Mouse (Mus musculus) hindbrain, embryonic 11.5 days (tissue): ENCODE measurements around the gene Morf4l1. TPM values are rescaled to one million over a fixed set of nuclear protein-coding genes. Genes with fewer than 3 reads are reported as not detected.
"Not testable (repeated sequence)": the region's sequence is repeated elsewhere in the genome, so short reads cannot be mapped to it uniquely, and the experiment has no call there.

Source experiments
- ATAC-seq: fragments of 200-750 bp; cut with Nextera tagmentation; 2 replicates; pipeline ENCODE4 v1.8.0; 2017; ENCODE audit warnings: mild to moderate bottlenecking, moderate TSS enrichment, moderate library complexity; ENCODE audit not compliant: low FRiP score
- DNase-seq: peaks from one replicate; pipeline ENCODE4 v3.0.0-alpha.2; 2015; ENCODE audit warnings: low spot score
- H3K27ac ChIP-seq: fragments of 300-500 bp; sonication (generic); 2 replicates; pipeline ENCODE4 v1.5.1; 2014; ENCODE audit warnings: mild to moderate bottlenecking, low read depth, low read length
- H3K27me3 ChIP-seq: fragments of 300-500 bp; sonication (generic); 2 replicates; pipeline ENCODE4 v1.6.1; 2014; ENCODE audit warnings: mild to moderate bottlenecking, low read length, moderate library complexity, mixed read lengths; ENCODE audit not compliant: control insufficient read depth, insufficient read depth
- H3K36me3 ChIP-seq: fragments of 300-500 bp; sonication (generic); 2 replicates; pipeline ENCODE4 v1.6.1; 2014; ENCODE audit warnings: mild to moderate bottlenecking, low read length, moderate library complexity, mixed read lengths; ENCODE audit not compliant: control insufficient read depth, insufficient read depth
- H3K4me1 ChIP-seq: fragments of 300-500 bp; sonication (generic); replicated peaks from 2 replicates; pipeline ENCODE4 v1.6.1; 2014; ENCODE audit warnings: low read length, mixed read lengths; ENCODE audit not compliant: control insufficient read depth, insufficient read depth
- H3K4me2 ChIP-seq: fragments of 300-500 bp; sonication (generic); replicated peaks from 2 replicates; pipeline ENCODE4 v1.6.1; 2014; ENCODE audit warnings: mild to moderate bottlenecking, low read depth, low read length
- H3K4me3 ChIP-seq: fragments of 300-500 bp; sonication (generic); 2 replicates; pipeline ENCODE4 v1.5.1; 2014; ENCODE audit warnings: low read depth, low read length
- H3K9ac ChIP-seq: fragments of 300-500 bp; sonication (generic); 2 replicates; pipeline ENCODE4 v1.6.1; 2014; ENCODE audit warnings: low read depth, low read length
- H3K9me3 ChIP-seq: fragments of 300-500 bp; sonication (generic); 2 replicates; pipeline ENCODE4 v1.6.1; 2016; ENCODE audit warnings: low read length; ENCODE audit not compliant: control insufficient read depth
- WGBS: fragments of 180-500 bp; shearing (Covaris S2); extraction: QIAGEN DNeasy Blood & Tissue Kit; methylation state at CpG from one replicate; pipeline ENCODE4 v1.1.7; 2014; 5-methylcytosine and 5-hydroxymethylcytosine counted together
- polyA plus RNA-seq: library from polyadenylated mRNA; unstranded; fragments of >200 nt; fragmentation: Nextera tagmentation; extraction: Ambion mirVana; gene quantifications from 2 replicates; pipeline ENCODE4 v1.2.1, GENCODE M21; 2014

Morf4l1 gene
- polyA plus RNA-seq, 1 experiment from 2014 or later: 533 TPM

DNA sequence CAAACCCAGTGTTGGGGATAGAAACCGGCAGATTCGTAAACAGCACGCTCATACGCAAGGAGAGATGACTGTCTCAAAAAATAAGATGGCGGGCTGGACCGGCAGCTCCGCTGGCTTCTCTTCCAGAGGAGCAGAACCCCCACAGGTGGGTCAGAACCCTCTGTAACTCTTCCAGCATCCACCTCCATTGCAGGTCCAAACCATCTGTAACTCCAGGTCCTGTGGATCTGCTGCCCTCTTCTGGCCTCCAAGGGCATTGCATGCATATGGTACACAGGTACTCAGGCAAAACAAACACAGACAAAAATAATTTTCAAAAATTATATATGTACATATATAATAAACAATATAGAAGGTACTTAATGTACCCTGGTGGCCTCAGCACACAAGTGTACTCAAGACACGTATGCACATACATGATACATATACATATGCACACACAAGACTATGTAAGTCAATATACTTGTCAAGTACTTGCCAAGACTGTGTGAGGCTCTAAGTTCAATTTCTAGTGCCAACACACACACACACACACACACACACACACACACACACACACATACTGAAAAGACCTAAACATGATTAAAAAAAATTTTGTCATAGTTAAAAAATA is 37.6 kb downstream of the Morf4l1 start:
- ATAC-seq (peak; percentile 58), DNase-seq (peak; percentile 63)
- H3K9ac ChIP-seq: no peak overlapping the region
- H3K36me3 ChIP-seq: no peaks in the 10 kb centered on the region
- H3K4me1 ChIP-seq: no peaks in the 10 kb centered on the region
- no peak overlapping the region for H3K4me3 ChIP-seq
- 61% methylated on average over 8 of the region's 8 CpGs for WGBS
- H3K4me2 ChIP-seq: no peak overlapping the region
- H3K27me3 ChIP-seq: no peaks in the 10 kb centered on the region
- no peak overlapping the region for H3K27ac ChIP-seq
- H3K9me3 ChIP-seq: no peaks in the 10 kb centered on the region

DNA sequence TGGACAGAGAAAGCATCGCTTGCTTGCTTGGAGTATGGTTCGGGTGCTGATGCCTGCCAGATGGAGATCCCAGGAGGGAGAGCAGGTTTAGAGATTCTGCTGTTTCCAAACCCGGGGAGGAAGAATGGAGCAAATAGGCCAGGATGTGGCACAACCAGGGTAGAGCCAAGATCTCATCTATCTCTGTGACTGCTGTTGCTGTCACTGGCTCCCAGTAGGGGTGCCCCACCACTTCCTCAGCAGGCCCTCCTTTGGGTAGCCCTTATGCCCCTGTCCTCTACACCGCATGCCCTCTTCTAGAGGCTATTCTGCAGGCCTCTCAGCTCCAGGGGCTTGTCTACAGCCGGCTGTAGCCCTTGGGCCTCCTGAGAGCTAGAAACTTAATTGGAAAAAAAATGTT is 38.4 kb downstream of the Morf4l1 start:
- ATAC-seq (no peak), DNase-seq (no peak)
- H3K27me3 ChIP-seq: no peaks in the 10 kb centered on the region
- H3K9me3 ChIP-seq: no peaks in the 10 kb centered on the region
- H3K4me1 ChIP-seq: no peaks in the 10 kb centered on the region
- no peaks in the 10 kb centered on the region for H3K36me3 ChIP-seq
- H3K4me2 ChIP-seq: no peak overlapping the region
- 79% methylated on average over 5 of the region's 5 CpGs for WGBS
- H3K27ac ChIP-seq: no peak overlapping the region
- no peak overlapping the region for H3K4me3 ChIP-seq
- no peak overlapping the region for H3K9ac ChIP-seq

DNA sequence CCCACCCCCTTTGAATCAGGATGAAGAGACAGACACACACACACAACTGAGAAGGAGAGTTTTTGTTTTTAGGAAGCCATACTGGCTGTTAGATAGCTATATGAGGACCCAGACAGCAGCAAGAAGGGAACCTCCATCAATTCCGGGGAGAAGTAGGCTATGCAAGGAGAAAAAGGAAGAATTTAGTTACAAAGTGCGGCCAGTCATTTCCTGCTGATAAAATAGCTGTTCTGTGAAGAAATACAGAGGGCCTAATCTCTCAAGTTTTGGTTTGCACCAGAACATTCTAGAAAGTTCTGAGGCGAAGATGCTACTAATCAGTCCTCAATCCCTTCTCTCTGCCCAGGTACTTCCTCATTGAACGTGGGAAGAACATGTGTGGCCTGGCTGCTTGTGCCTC is 39.2 kb downstream of the Morf4l1 start:
- H3K27me3 ChIP-seq: no peaks in the 10 kb centered on the region
- no peak overlapping the region for H3K27ac ChIP-seq
- H3K4me2 ChIP-seq: no peak overlapping the region
- no peak for DNase-seq
- no peak overlapping the region for H3K4me3 ChIP-seq
- H3K4me1 ChIP-seq: no peaks in the 10 kb centered on the region
- ATAC-seq: no peak
- H3K9ac ChIP-seq: no peak overlapping the region
- H3K9me3 ChIP-seq: no peaks in the 10 kb centered on the region
- no peaks in the 10 kb centered on the region for H3K36me3 ChIP-seq
- WGBS: 82% methylated on average over 4 of the region's 4 CpGs

DNA sequence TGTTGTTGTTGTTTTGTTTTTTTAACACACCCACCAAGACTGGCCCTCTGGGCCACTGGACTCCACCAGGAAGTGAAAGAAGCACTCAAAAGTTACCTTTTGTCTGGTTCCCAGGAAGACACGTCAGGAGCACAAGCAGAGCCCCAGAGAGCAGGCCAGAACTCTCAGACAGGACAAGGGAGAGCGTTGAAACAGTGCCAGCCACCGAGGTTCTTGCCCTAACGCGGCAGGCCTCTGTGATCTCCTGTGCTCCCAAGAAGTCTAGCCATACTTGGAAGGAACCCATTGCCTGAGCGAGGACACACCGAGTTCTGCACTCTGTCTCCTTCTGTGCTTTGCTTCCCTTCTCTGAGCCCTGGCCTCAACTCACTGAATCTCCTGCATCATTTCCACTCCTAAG is 44.4 kb downstream of the Morf4l1 start:
- no peaks in the 10 kb centered on the region for H3K36me3 ChIP-seq
- no peak for ATAC-seq
- no peaks in the 10 kb centered on the region for H3K27me3 ChIP-seq
- no peak overlapping the region for H3K27ac ChIP-seq
- H3K4me1 ChIP-seq: no peaks in the 10 kb centered on the region
- no peak overlapping the region for H3K4me3 ChIP-seq
- no peaks in the 10 kb centered on the region for H3K9me3 ChIP-seq
- DNase-seq: no peak
- H3K9ac ChIP-seq: no peak overlapping the region
- WGBS: 88% methylated on average over 7 of the region's 7 CpGs
- no peak overlapping the region for H3K4me2 ChIP-seq

DNA sequence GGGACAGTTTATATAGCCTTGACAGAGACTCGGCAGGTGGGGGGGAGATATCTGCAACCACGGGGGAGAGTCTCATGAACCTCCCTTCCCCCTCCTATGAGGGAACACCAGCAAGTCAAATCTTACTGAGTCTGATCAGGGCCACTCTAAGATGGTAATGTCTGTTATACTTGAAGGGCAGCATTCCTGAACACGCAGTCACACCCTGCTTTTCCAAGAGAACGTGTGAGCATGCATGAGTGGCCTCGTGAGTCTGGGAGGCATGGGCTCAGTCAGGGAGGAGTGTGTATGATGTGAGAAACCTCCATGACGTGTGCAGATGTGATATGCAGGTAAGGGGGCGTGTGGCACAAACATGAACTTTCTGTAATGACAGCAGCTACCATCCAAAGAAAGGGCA is 45.1 kb downstream of the Morf4l1 start:
- no peaks in the 10 kb centered on the region for H3K4me1 ChIP-seq
- no peak overlapping the region for H3K4me2 ChIP-seq
- no peaks in the 10 kb centered on the region for H3K36me3 ChIP-seq
- WGBS: 79% methylated on average over 7 of the region's 7 CpGs
- H3K4me3 ChIP-seq: no peak overlapping the region
- no peak overlapping the region for H3K27ac ChIP-seq
- no peak for DNase-seq
- no peak for ATAC-seq
- H3K9ac ChIP-seq: no peak overlapping the region
- no peaks in the 10 kb centered on the region for H3K9me3 ChIP-seq
- H3K27me3 ChIP-seq: no peaks in the 10 kb centered on the region

DNA sequence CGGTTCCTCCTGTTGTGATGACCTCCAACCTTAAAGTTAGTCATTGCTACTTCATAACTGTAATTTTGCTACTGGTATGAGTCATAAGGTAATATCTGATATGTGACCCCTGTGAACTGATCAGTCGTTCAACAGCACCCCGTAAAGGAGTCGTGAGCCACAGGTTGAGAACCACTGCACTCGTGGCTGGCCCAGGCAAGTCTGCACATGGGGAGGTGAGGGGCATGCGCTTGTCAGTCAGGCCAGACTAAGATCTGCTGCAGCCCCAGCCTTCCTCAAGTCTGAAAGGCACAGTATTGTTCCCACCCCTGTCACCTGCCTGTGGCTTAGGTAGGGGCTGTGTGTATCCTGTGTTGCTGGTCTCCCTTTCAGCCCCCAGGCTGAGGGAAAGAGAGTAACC is 45.8 kb downstream of the Morf4l1 start:
- Histone ChIP-seq H3K4me2 (no peak overlapping the region), H3K9ac (no peak overlapping the region), H3K4me3 (no peak overlapping the region), H3K27me3 (no peaks in the 10 kb centered on the region), H3K9me3 (no peaks in the 10 kb centered on the region), H3K36me3 (no peaks in the 10 kb centered on the region), H3K27ac (no peak overlapping the region), H3K4me1 (no peaks in the 10 kb centered on the region)
- no peak for DNase-seq
- WGBS: 87% methylated on average over 6 of the region's 6 CpGs
- no peak for ATAC-seq

DNA sequence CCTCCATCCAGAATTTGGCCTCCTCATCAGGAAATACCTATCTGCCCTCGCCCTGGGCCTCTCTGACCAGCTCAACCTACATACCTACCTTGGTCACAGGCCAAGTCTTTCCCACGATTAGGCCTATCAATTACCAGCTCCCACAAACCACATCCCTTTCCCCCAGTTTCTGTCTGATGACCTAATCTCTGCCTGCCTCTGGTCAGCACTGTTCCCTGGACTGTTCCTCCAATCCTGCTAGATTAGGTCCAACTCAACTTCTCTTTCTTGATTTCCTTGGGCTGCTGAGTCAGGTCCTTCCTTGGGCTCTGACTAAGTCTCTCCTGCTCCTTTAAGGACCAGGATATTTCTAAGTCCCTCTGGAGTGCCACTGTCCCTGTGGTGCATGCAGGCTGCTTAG is 47.2 kb downstream of the Morf4l1 start:
- Histone ChIP-seq H3K4me1 (no peaks in the 10 kb centered on the region), H3K9ac (no peak overlapping the region), H3K36me3 (no peaks in the 10 kb centered on the region), H3K9me3 (no peaks in the 10 kb centered on the region), H3K27ac (no peak overlapping the region), H3K4me3 (no peak overlapping the region), H3K27me3 (no peaks in the 10 kb centered on the region), H3K4me2 (no peak overlapping the region)
- no peak for DNase-seq
- 85% methylated on average over 2 of the region's 2 CpGs for WGBS
- ATAC-seq: no peak

DNA sequence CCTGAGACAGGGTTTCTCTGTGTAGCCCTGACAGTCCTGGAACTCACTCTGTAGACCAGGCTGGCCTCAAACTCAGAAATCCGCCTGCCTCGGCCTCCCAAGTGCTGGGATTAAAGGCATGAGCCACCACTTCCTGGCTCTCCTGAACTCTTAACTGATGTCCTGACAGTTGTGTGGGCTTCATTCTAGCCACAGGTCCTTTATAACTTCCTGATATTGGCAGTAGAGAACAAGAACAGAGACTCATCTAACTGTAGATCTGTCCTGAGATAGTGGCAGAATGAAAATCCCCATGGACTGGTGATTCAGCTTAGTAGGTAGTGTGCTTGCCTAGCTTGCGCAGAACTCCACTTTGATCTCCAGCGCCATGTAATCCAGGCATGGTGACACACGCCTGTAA is 53.6 kb downstream of the Morf4l1 start:
- not testable (repeated sequence) for H3K27me3 ChIP-seq, H3K4me1 ChIP-seq, H3K4me2 ChIP-seq, H3K9ac ChIP-seq, H3K36me3 ChIP-seq, H3K4me3 ChIP-seq, ATAC-seq, H3K9me3 ChIP-seq, DNase-seq, H3K27ac ChIP-seq
- WGBS: 93% methylated on average over 5 of the region's 5 CpGs

DNA sequence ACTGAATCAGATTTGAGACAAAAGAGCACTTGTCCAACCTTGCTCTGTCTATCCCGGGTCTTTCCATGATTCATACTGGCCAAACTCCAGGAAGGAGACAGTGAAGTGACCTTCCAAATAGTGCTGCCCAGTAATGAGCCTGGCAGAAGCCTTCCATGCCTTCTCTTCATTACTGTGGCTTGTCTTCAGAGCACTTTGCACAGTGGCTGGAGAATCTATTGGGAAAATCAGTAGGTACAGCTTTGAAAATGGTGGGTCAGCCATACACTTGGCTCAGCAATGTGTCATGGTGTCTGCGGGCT is 54.0 kb downstream of the Morf4l1 start:
- no peaks in the 10 kb centered on the region for H3K36me3 ChIP-seq
- H3K4me3 ChIP-seq: no peak overlapping the region
- DNase-seq (no peak), ATAC-seq (no peak)
- no peak overlapping the region for H3K27ac ChIP-seq
- H3K9ac ChIP-seq: no peak overlapping the region
- no peaks in the 10 kb centered on the region for H3K4me1 ChIP-seq
- H3K4me2 ChIP-seq: no peak overlapping the region
- H3K27me3 ChIP-seq: no peaks in the 10 kb centered on the region
- no peaks in the 10 kb centered on the region for H3K9me3 ChIP-seq
- WGBS: 89% methylated on average over 2 of the region's 2 CpGs
